ENCODE assay signal across 18 mouse cellular contexts in genomic region chr12:117305625-117306105, GRCm38 (mm10).
DNase-seq lines count a peak whose midpoint lies in the region; ATAC-seq lines count a peak whose summit lies in the region.
"Had no signal": no experiment of that assay in that cellular context is flagged by ENCODE, and none has a peak within 500 bp of the region (broad histone marks: within the 10 kb centered on the region; RNA-seq: fewer than 3 reads in every experiment).

No protein-coding gene starts in this region.

- DNase-seq in forebrain, embryonic 11.5 days (ENCODE audit: low spot score) = no peak
- no peak for DNase-seq in urinary bladder, postnatal 14 days (ENCODE audit: low spot score)
- DNase-seq in heart, adult 8-10 months (ENCODE audit: low spot score) = no peak
- no peak for DNase-seq in T-cell, adult 2 months (ENCODE audit: low spot score)
- DNase-seq: cerebellum, postnatal 14 days; embryo, embryonic 11 days; gastrocnemius, postnatal 25 days; right cerebral cortex, adult 18-20 months had no signal

- H3K9me3 ChIP-seq in forebrain, embryonic 11.5 days (ENCODE audit: control insufficient read depth, low read length) = no peaks in the 10 kb centered on the region
- H3K9me3 ChIP-seq in forebrain, embryonic 16.5 days (ENCODE audit: control insufficient read depth, low read length) = no peaks in the 10 kb centered on the region
- no peaks in the 10 kb centered on the region for H3K9me3 ChIP-seq in hindbrain, embryonic 16.5 days (ENCODE audit: control insufficient read depth, low read length)
- no peaks in the 10 kb centered on the region for H3K9me3 ChIP-seq in midbrain, embryonic 16.5 days (replicated peaks; ENCODE audit: control insufficient read depth, low read length, poor library complexity, severe bottlenecking)
- H3K9me3 ChIP-seq: heart, embryonic 12.5 days; intestine, embryonic 15.5 days; liver, embryonic 12.5 days; lung, embryonic 15.5 days had no signal

- peak; percentile 47 for ATAC-seq in forebrain, embryonic 11.5 days (replicated peaks; ENCODE audit: low FRiP score)
- peak; percentile 45 for ATAC-seq in forebrain, embryonic 16.5 days
- no peak for ATAC-seq in hindbrain, embryonic 16.5 days
- ATAC-seq in midbrain, embryonic 16.5 days = peak; percentile 43
- ATAC-seq: intestine, embryonic 15.5 days; liver, embryonic 12.5 days had no signal

- H3K27ac ChIP-seq in forebrain, embryonic 11.5 days (ENCODE audit: low read depth, low read length) = no peak overlapping the region; the same call in 1 of the 2 replicates
- peak overlapping the region; percentile 71 for H3K27ac ChIP-seq in forebrain, embryonic 16.5 days (ENCODE audit: low read length)
- H3K27ac ChIP-seq in hindbrain, embryonic 16.5 days (ENCODE audit: low read depth, low read length) = peak overlapping the region; percentile 1; the same call in 1 of the 2 replicates
- peak overlapping the region; percentile 76 for H3K27ac ChIP-seq in midbrain, embryonic 16.5 days (ENCODE audit: low read length)
- H3K27ac ChIP-seq: intestine, embryonic 15.5 days; kidney, postnatal 0 days; left cerebral cortex, adult 2 months; liver, embryonic 12.5 days; lung, embryonic 15.5 days; macrophage had no signal

- H3K27me3 ChIP-seq in forebrain, embryonic 11.5 days (ENCODE audit: control insufficient read depth, insufficient read depth, low read length) = no peaks in the 10 kb centered on the region
- no peaks in the 10 kb centered on the region for H3K27me3 ChIP-seq in forebrain, embryonic 16.5 days (replicated peaks; ENCODE audit: control insufficient read depth, insufficient read depth, low read length)
- no peaks in the 10 kb centered on the region for H3K27me3 ChIP-seq in hindbrain, embryonic 16.5 days (replicated peaks; ENCODE audit: control insufficient read depth, insufficient read depth, low read length)
- H3K27me3 ChIP-seq in midbrain, embryonic 16.5 days (ENCODE audit: control insufficient read depth, insufficient read depth, low read depth, low read length) = no peaks in the 10 kb centered on the region
- H3K27me3 ChIP-seq: intestine, embryonic 15.5 days; liver, embryonic 12.5 days; lung, embryonic 15.5 days had no signal

- WGBS in forebrain, embryonic 11.5 days = 38% methylated on average over 5 of the region's 5 CpGs
- WGBS in forebrain, embryonic 16.5 days = 18% methylated on average over 5 of the region's 5 CpGs
- 39% methylated on average over 5 of the region's 5 CpGs for WGBS in hindbrain, embryonic 16.5 days
- 28% methylated on average over 5 of the region's 5 CpGs for WGBS in midbrain, embryonic 16.5 days

- no peak overlapping the region for H3K4me2 ChIP-seq in forebrain, embryonic 11.5 days (ENCODE audit: low read depth, low read length, severe bottlenecking)
- H3K4me2 ChIP-seq in forebrain, embryonic 16.5 days (ENCODE audit: low read length) = no peak overlapping the region
- no peak overlapping the region for H3K4me2 ChIP-seq in hindbrain, embryonic 16.5 days (ENCODE audit: low read length)
- no peak overlapping the region for H3K4me2 ChIP-seq in midbrain, embryonic 16.5 days (ENCODE audit: low read length)
- H3K4me2 ChIP-seq: heart, embryonic 12.5 days; intestine, embryonic 15.5 days; liver, embryonic 12.5 days; lung, embryonic 15.5 days had no signal

- no peak overlapping the region for H3K9ac ChIP-seq in forebrain, embryonic 11.5 days (ENCODE audit: low read length)
- H3K9ac ChIP-seq in forebrain, embryonic 16.5 days (replicated peaks; ENCODE audit: low read depth, low read length) = no peak overlapping the region
- H3K9ac ChIP-seq in hindbrain, embryonic 16.5 days (ENCODE audit: low read depth, low read length) = no peak overlapping the region
- H3K9ac ChIP-seq in midbrain, embryonic 16.5 days (ENCODE audit: low read depth, low read length) = 0 out of 2 replicates have a peak overlapping the region, but pooled peaks have one; percentile 2
- H3K9ac ChIP-seq: heart, embryonic 12.5 days; intestine, embryonic 15.5 days; liver, embryonic 12.5 days; lung, embryonic 15.5 days had no signal

- H3K4me3 ChIP-seq in forebrain, embryonic 11.5 days (ENCODE audit: low read depth, low read length) = no peak overlapping the region
- H3K4me3 ChIP-seq in forebrain, embryonic 16.5 days (replicated peaks; ENCODE audit: low read length) = no peak overlapping the region
- no peak overlapping the region for H3K4me3 ChIP-seq in hindbrain, embryonic 16.5 days (ENCODE audit: low read length)
- H3K4me3 ChIP-seq in midbrain, embryonic 16.5 days (ENCODE audit: low read depth, low read length) = no peak overlapping the region
- H3K4me3 ChIP-seq: heart, embryonic 12.5 days; intestine, embryonic 15.5 days; left cerebral cortex, adult 2 months; liver, embryonic 12.5 days; lung, embryonic 15.5 days had no signal

- no peaks in the 10 kb centered on the region for H3K36me3 ChIP-seq in forebrain, embryonic 11.5 days (ENCODE audit: control insufficient read depth, insufficient read depth, low read length)
- no peaks in the 10 kb centered on the region for H3K36me3 ChIP-seq in forebrain, embryonic 16.5 days (ENCODE audit: control insufficient read depth, insufficient read depth)
- no peaks in the 10 kb centered on the region for H3K36me3 ChIP-seq in hindbrain, embryonic 16.5 days (ENCODE audit: control insufficient read depth, insufficient read depth, low read length)
- H3K36me3 ChIP-seq in midbrain, embryonic 16.5 days (ENCODE audit: control insufficient read depth, insufficient read depth, low read length) = no peaks in the 10 kb centered on the region
- H3K36me3 ChIP-seq: heart, embryonic 12.5 days; intestine, embryonic 15.5 days; liver, embryonic 12.5 days; lung, embryonic 15.5 days had no signal

- no peaks in the 10 kb centered on the region; the same call in 1 of the 2 replicates for H3K4me1 ChIP-seq in forebrain, embryonic 11.5 days (replicated peaks; ENCODE audit: control insufficient read depth, insufficient read depth, low read length)
- H3K4me1 ChIP-seq in forebrain, embryonic 16.5 days (replicated peaks; ENCODE audit: control insufficient read depth, insufficient read depth, low read length) = peaks cover 18% of the 10 kb centered on the region
- peaks cover 3% of the 10 kb centered on the region; the same call in 1 of the 2 replicates for H3K4me1 ChIP-seq in hindbrain, embryonic 16.5 days (ENCODE audit: control insufficient read depth, insufficient read depth, low read depth, low read length)
- peaks cover 12% of the 10 kb centered on the region for H3K4me1 ChIP-seq in midbrain, embryonic 16.5 days (ENCODE audit: control insufficient read depth, insufficient read depth, low read length)
- H3K4me1 ChIP-seq: heart, embryonic 12.5 days; intestine, embryonic 15.5 days; liver, embryonic 12.5 days; lung, embryonic 15.5 days had no signal
